Mouse (Mus musculus): ENCODE data around the gene Chst5. TPM values are rescaled to one million over a fixed set of nuclear protein-coding genes. Genes with fewer than 3 reads are reported as not detected.

Gene Chst5
- 3.4 and 3.5 TPM in 2 replicates for polyA plus RNA-seq (2015; fragmentation: Nextera tagmentation; extraction: Ambion mirVana)

- no peaks in the 10 kb centered on the region for H3K27me3 ChIP-seq (replicated peaks)
- peaks cover 25% of the 10 kb centered on the region for H3K4me1 ChIP-seq
- 0 out of 2 replicates have a peak within 1 kb of the TSS, but pooled peaks have one; percentile 2 for H3K27ac ChIP-seq (replicated peaks)
- H3K9ac ChIP-seq (replicated peaks) = peak within 1 kb of the TSS; percentile 57
- 4% methylated on average over 45 of the region's 47 CpGs for WGBS
- peak within 1 kb of the TSS; percentile 89 for H3K4me2 ChIP-seq
- no peaks in the 10 kb centered on the region for H3K9me3 ChIP-seq (replicated peaks)
- no peak for ATAC-seq (ENCODE audit: low FRiP score)
- H3K36me3 ChIP-seq = no peaks in the 10 kb centered on the region
- peak within 1 kb of the TSS; percentile 46 for H3K4me3 ChIP-seq (replicated peaks)
Measured at GRCm38 (mm10) chr8:111909621-111910450, at the start of gene Chst5. Gene Chst5, minus strand, starts transcription at chr8:111910447.

- Histone ChIP-seq H3K4me3 (replicated peaks) (no peak overlapping the region), H3K4me2 (no peak overlapping the region), H3K36me3 (peaks cover 49% of the 10 kb centered on the region), H3K27ac (replicated peaks) (no peak overlapping the region), H3K9me3 (replicated peaks) (no peaks in the 10 kb centered on the region), H3K9ac (replicated peaks) (no peak overlapping the region), H3K4me1 (no peaks in the 10 kb centered on the region), H3K27me3 (replicated peaks) (no peaks in the 10 kb centered on the region)
- ATAC-seq (ENCODE audit: low FRiP score) = no peak
- WGBS = 99% methylated on average over 2 of the region's 2 CpGs
Measured at GRCm38 (mm10) chr8:111957231-111957630, 47.0 kb upstream of the Chst5 start.

GRCm38 (mm10) chr8:111955879-111956278 lies 45.6 kb upstream of the Chst5 start:
- Histone ChIP-seq H3K36me3 (peaks cover 56% of the 10 kb centered on the region), H3K4me3 (replicated peaks) (no peak overlapping the region), H3K9ac (replicated peaks) (no peak overlapping the region), H3K27me3 (replicated peaks) (no peaks in the 10 kb centered on the region), H3K9me3 (replicated peaks) (no peaks in the 10 kb centered on the region), H3K4me1 (no peaks in the 10 kb centered on the region), H3K4me2 (no peak overlapping the region), H3K27ac (replicated peaks) (no peak overlapping the region)
- 93% methylated on average over 5 of the region's 5 CpGs for WGBS
- ATAC-seq (ENCODE audit: low FRiP score) = no peak

GRCm38 (mm10) chr8:111954844-111955594 lies 44.8 kb upstream of the Chst5 start:
- Histone ChIP-seq H3K27me3 (replicated peaks) (no peaks in the 10 kb centered on the region), H3K27ac (replicated peaks) (no peak overlapping the region), H3K4me3 (replicated peaks) (no peak overlapping the region), H3K4me2 (no peak overlapping the region), H3K9ac (replicated peaks) (no peak overlapping the region), H3K4me1 (no peaks in the 10 kb centered on the region), H3K36me3 (peaks cover 57% of the 10 kb centered on the region), H3K9me3 (replicated peaks) (no peaks in the 10 kb centered on the region)
- 88% methylated on average over 4 of the region's 4 CpGs for WGBS
- no peak for ATAC-seq (ENCODE audit: low FRiP score)

GRCm38 (mm10) chr8:111951936-111952335 lies 41.7 kb upstream of the Chst5 start:
- 93% methylated on average over 5 of the region's 5 CpGs for WGBS
- Histone ChIP-seq H3K4me3 (replicated peaks) (no peak overlapping the region), H3K36me3 (peaks cover 65% of the 10 kb centered on the region), H3K4me1 (no peaks in the 10 kb centered on the region), H3K9me3 (replicated peaks) (no peaks in the 10 kb centered on the region), H3K27ac (replicated peaks) (no peak overlapping the region), H3K27me3 (replicated peaks) (no peaks in the 10 kb centered on the region), H3K4me2 (no peak overlapping the region), H3K9ac (replicated peaks) (no peak overlapping the region)
- ATAC-seq (ENCODE audit: low FRiP score) = no peak

- WGBS = 95% methylated on average over 7 of the region's 7 CpGs
Measured at GRCm38 (mm10) chr8:111951317-111951716, 41.1 kb upstream of the Chst5 start.

GRCm38 (mm10) chr8:111950846-111951245 lies 40.6 kb upstream of the Chst5 start:
- no peaks in the 10 kb centered on the region for H3K4me1 ChIP-seq
- H3K36me3 ChIP-seq = peaks cover 68% of the 10 kb centered on the region
- 93% methylated on average over 3 of the region's 3 CpGs for WGBS
- H3K9me3 ChIP-seq (replicated peaks) = no peaks in the 10 kb centered on the region
- no peaks in the 10 kb centered on the region for H3K27me3 ChIP-seq (replicated peaks)
- no peak overlapping the region for H3K27ac ChIP-seq (replicated peaks)
- no peak for ATAC-seq (ENCODE audit: low FRiP score)
- H3K4me3 ChIP-seq (replicated peaks) = no peak overlapping the region
- no peak overlapping the region for H3K4me2 ChIP-seq
- H3K9ac ChIP-seq (replicated peaks) = no peak overlapping the region

More at GRCm38 (mm10) chr8:111951317-111951716, 41.1 kb upstream of the Chst5 start:
- no peaks in the 10 kb centered on the region for H3K27me3 ChIP-seq (replicated peaks)
- no peak for ATAC-seq (ENCODE audit: low FRiP score)
- no peak overlapping the region for H3K9ac ChIP-seq (replicated peaks)
- peaks cover 65% of the 10 kb centered on the region for H3K36me3 ChIP-seq
- no peak overlapping the region for H3K27ac ChIP-seq (replicated peaks)
- H3K4me2 ChIP-seq = no peak overlapping the region
- H3K4me3 ChIP-seq (replicated peaks) = no peak overlapping the region
- no peaks in the 10 kb centered on the region for H3K9me3 ChIP-seq (replicated peaks)
- H3K4me1 ChIP-seq = no peaks in the 10 kb centered on the region

- 93% methylated on average over 8 of the region's 8 CpGs for WGBS
Measured at GRCm38 (mm10) chr8:111947954-111948353, 37.7 kb upstream of the Chst5 start.

GRCm38 (mm10) chr8:111947144-111947543 lies 36.9 kb upstream of the Chst5 start:
- peaks cover 68% of the 10 kb centered on the region for H3K36me3 ChIP-seq
- H3K4me1 ChIP-seq = peaks cover 1% of the 10 kb centered on the region
- ATAC-seq (ENCODE audit: low FRiP score) = no peak
- no peak overlapping the region for H3K27ac ChIP-seq (replicated peaks)
- no peak overlapping the region for H3K4me2 ChIP-seq
- 96% methylated on average over 2 of the region's 2 CpGs for WGBS
- no peaks in the 10 kb centered on the region for H3K9me3 ChIP-seq (replicated peaks)
- no peak overlapping the region for H3K4me3 ChIP-seq (replicated peaks)
- H3K9ac ChIP-seq (replicated peaks) = no peak overlapping the region
- no peaks in the 10 kb centered on the region for H3K27me3 ChIP-seq (replicated peaks)

More at GRCm38 (mm10) chr8:111947954-111948353, 37.7 kb upstream of the Chst5 start:
- Histone ChIP-seq H3K4me1 (no peaks in the 10 kb centered on the region), H3K27ac (replicated peaks) (no peak overlapping the region), H3K36me3 (peaks cover 71% of the 10 kb centered on the region), H3K4me2 (no peak overlapping the region), H3K9me3 (replicated peaks) (no peaks in the 10 kb centered on the region), H3K4me3 (replicated peaks) (no peak overlapping the region), H3K27me3 (replicated peaks) (no peaks in the 10 kb centered on the region), H3K9ac (replicated peaks) (no peak overlapping the region)
- ATAC-seq (ENCODE audit: low FRiP score) = no peak

GRCm38 (mm10) chr8:111943544-111943943 lies 33.3 kb upstream of the Chst5 start:
- no peak overlapping the region for H3K4me2 ChIP-seq
- WGBS = 85% methylated on average over 2 of the region's 2 CpGs
- no peak overlapping the region for H3K27ac ChIP-seq (replicated peaks)
- H3K4me1 ChIP-seq = peaks cover 21% of the 10 kb centered on the region
- no peak for ATAC-seq (ENCODE audit: low FRiP score)
- no peaks in the 10 kb centered on the region for H3K27me3 ChIP-seq (replicated peaks)
- H3K4me3 ChIP-seq (replicated peaks) = no peak overlapping the region
- peaks cover 50% of the 10 kb centered on the region for H3K36me3 ChIP-seq
- H3K9me3 ChIP-seq (replicated peaks) = no peaks in the 10 kb centered on the region
- no peak overlapping the region for H3K9ac ChIP-seq (replicated peaks)

GRCm38 (mm10) chr8:111941101-111941454 lies 30.8 kb upstream of the Chst5 start:
- no peaks in the 10 kb centered on the region for H3K27me3 ChIP-seq (replicated peaks)
- ATAC-seq (ENCODE audit: low FRiP score) = peak; percentile 34; the same call in 1 of the 2 replicates
- H3K27ac ChIP-seq (replicated peaks) = peak overlapping the region; percentile 78
- H3K4me1 ChIP-seq = peaks cover 21% of the 10 kb centered on the region
- H3K36me3 ChIP-seq = peaks cover 30% of the 10 kb centered on the region
- H3K4me3 ChIP-seq (replicated peaks) = peak overlapping the region; percentile 80
- under 1% methylated on average over 23 of the region's 23 CpGs for WGBS
- H3K9me3 ChIP-seq (replicated peaks) = no peaks in the 10 kb centered on the region
- peak overlapping the region; percentile 72 for H3K4me2 ChIP-seq
- peak overlapping the region; percentile 88 for H3K9ac ChIP-seq (replicated peaks)
